ENCODE assay signal across 7 mouse cellular contexts in genomic region chr13:99352758-99353489, GRCm38 (mm10). TPM values are rescaled to one million over a fixed set of nuclear protein-coding genes. Genes with fewer than 3 reads are reported as not detected.
DNase-seq lines count a peak whose midpoint lies in the region; ATAC-seq lines count a peak whose summit lies in the region.

No protein-coding gene starts in this region.

- H3K27ac ChIP-seq in intestine, embryonic 16.5 days (ENCODE audit: low read length) = peak overlapping the region; percentile 91
- H3K27ac ChIP-seq in midbrain, embryonic 11.5 days (ENCODE audit: low read depth, low read length) = no peak overlapping the region

- peaks cover 4% of the 10 kb centered on the region for H3K4me1 ChIP-seq in intestine, embryonic 16.5 days (ENCODE audit: control insufficient read depth, insufficient read depth, low read length)
- no peaks in the 10 kb centered on the region for H3K4me1 ChIP-seq in midbrain, embryonic 11.5 days (ENCODE audit: control insufficient read depth, insufficient read depth, low read length)

- no peaks in the 10 kb centered on the region for H3K27me3 ChIP-seq in intestine, embryonic 16.5 days (replicated peaks; ENCODE audit: control insufficient read depth, insufficient read depth, low read length)
- no peaks in the 10 kb centered on the region for H3K27me3 ChIP-seq in midbrain, embryonic 11.5 days (ENCODE audit: control insufficient read depth, insufficient read depth, low read length)

- peak overlapping the region; percentile 66 for H3K9ac ChIP-seq in intestine, embryonic 16.5 days (ENCODE audit: low read depth, low read length)
- H3K9ac ChIP-seq in midbrain, embryonic 11.5 days (ENCODE audit: low read length) = peak overlapping the region; percentile 55

- H3K36me3 ChIP-seq in intestine, embryonic 16.5 days (ENCODE audit: control insufficient read depth, insufficient read depth, low read length) = 0 out of 2 replicates have a peak, but pooled peaks cover 4% of the 10 kb centered on the region
- H3K36me3 ChIP-seq in midbrain, embryonic 11.5 days (ENCODE audit: control insufficient read depth, insufficient read depth, low read length) = peaks cover 3% of the 10 kb centered on the region; the same call in 1 of the 2 replicates

- H3K9me3 ChIP-seq in intestine, embryonic 16.5 days (ENCODE audit: control insufficient read depth, low read length) = no peaks in the 10 kb centered on the region
- no peaks in the 10 kb centered on the region for H3K9me3 ChIP-seq in midbrain, embryonic 11.5 days (ENCODE audit: control insufficient read depth, low read length)

- peak; percentile 100 for ATAC-seq in intestine, embryonic 16.5 days
- ATAC-seq in midbrain, embryonic 11.5 days (ENCODE audit: low FRiP score) = peak; percentile 100

- H3K4me3 ChIP-seq in intestine, embryonic 16.5 days (ENCODE audit: low read length) = peak overlapping the region; percentile 54
- H3K4me3 ChIP-seq in midbrain, embryonic 11.5 days (ENCODE audit: low read depth, low read length) = peak overlapping the region; percentile 22

- peak overlapping the region; percentile 66 for H3K4me2 ChIP-seq in intestine, embryonic 16.5 days (ENCODE audit: low read depth, low read length)
- H3K4me2 ChIP-seq in midbrain, embryonic 11.5 days = peak overlapping the region; percentile 52

- intact Hi-C loops in left cerebral cortex, postnatal 36 days (cut with DNase I) = loop anchor here (2.0 to 10.0 kb wide), 2 partner anchors 490 to 662 kb away; partner anchors contain the start of gene Mccc2

- 10% methylated on average over 28 of the region's 28 CpGs for WGBS in intestine, embryonic 16.5 days
- 12% methylated on average over 28 of the region's 28 CpGs for WGBS in midbrain, embryonic 11.5 days

- DNase-seq in adrenal gland, adult 8-10 months = peak; percentile 97
- DNase-seq in embryo, embryonic 9.5 days (ENCODE audit: extremely low spot score) = peak; percentile 93
- peak; percentile 80 to 90 for DNase-seq in gastrocnemius, postnatal 4 days (ENCODE audit: low spot score in 2 of 2)
- peak; percentile 95 to 96 for DNase-seq in left cerebral cortex, postnatal 36 days (ENCODE audit: low spot score in 2 of 2)
- peak; percentile 97 for DNase-seq in midbrain, embryonic 11.5 days (ENCODE audit: low spot score, missing footprints)
- peak; percentile 99 for DNase-seq in skeletal muscle tissue, adult 2 months (ENCODE audit: low read depth, low spot score)

RNA-seq across cellular contexts. Expression of gene Mrps27, which starts 8.3 kb away (rescaled TPM):
- 10 to 100 TPM; 46.5 to 49.1 (median 47.6) TPM for total RNA-seq in adrenal gland, adult 8-10 months (2022)
- total RNA-seq in gastrocnemius, postnatal 4 days (2021) = 10 to 100 TPM; 30.6 to 33.3 TPM
- polyA plus RNA-seq in intestine, embryonic 16.5 days (2015; fragmentation: Nextera tagmentation; extraction: Ambion mirVana) = 66.0 and 76.1 TPM in 2 replicates
- 10 to 100 TPM; 26.2 to 27.2 TPM for total RNA-seq in left cerebral cortex, postnatal 36 days (2021)
- 60.1 and 64.1 TPM in 2 replicates for polyA plus RNA-seq in midbrain, embryonic 11.5 days (2014; fragmentation: Nextera tagmentation; extraction: Ambion mirVana)

RNA-seq across cellular contexts. Expression of gene Ptcd2, which starts 8.4 kb away (rescaled TPM):
- total RNA-seq in adrenal gland, adult 8-10 months (2022) = 10 to 100 TPM; 31.7 to 40.4 (median 35.0) TPM
- total RNA-seq in gastrocnemius, postnatal 4 days (2021) = 10 to 100 TPM; 26.9 to 31.2 TPM
- polyA plus RNA-seq in intestine, embryonic 16.5 days (2015; fragmentation: Nextera tagmentation; extraction: Ambion mirVana) = 59.4 and 63.4 TPM in 2 replicates
- total RNA-seq in left cerebral cortex, postnatal 36 days (2021) = 10 to 100 TPM; 31.4 to 33.9 TPM
- polyA plus RNA-seq in midbrain, embryonic 11.5 days (2014; fragmentation: Nextera tagmentation; extraction: Ambion mirVana) = 54.1 and 55.9 TPM in 2 replicates
